Mouse (Mus musculus) heart, embryonic 12.5 days (tissue): ENCODE data around the gene Timm10b. TPM values are rescaled to one million over a fixed set of nuclear protein-coding genes. Genes with fewer than 3 reads are reported as not detected.
A peak's percentile ranks its signal among the peaks of the same experiment; 100 is the strongest.

Experiments used
- ATAC-seq: fragments of 200-750 bp; cut with Nextera tagmentation; 2 replicates; pipeline ENCODE4 v1.8.0; 2017; ENCODE audit warnings: moderate TSS enrichment, moderate library complexity; ENCODE audit not compliant: insufficient number of reproducible peaks, low FRiP score
- H3K27ac ChIP-seq: fragments of 300-500 bp; sonication (generic); 2 replicates; pipeline ENCODE4 v1.5.1; 2016; ENCODE audit warnings: mild to moderate bottlenecking, moderate library complexity; ENCODE audit not compliant: poor library complexity, severe bottlenecking
- H3K27me3 ChIP-seq: fragments of 300-500 bp; sonication (generic); replicated peaks from 2 replicates; pipeline ENCODE4 v1.6.1; 2016; ENCODE audit warnings: mild to moderate bottlenecking, moderate library complexity
- H3K36me3 ChIP-seq: fragments of 300-500 bp; sonication (generic); 2 replicates; pipeline ENCODE4 v1.6.1; 2016; ENCODE audit warnings: mild to moderate bottlenecking, moderate library complexity
- H3K4me1 ChIP-seq: fragments of 300-500 bp; sonication (generic); replicated peaks from 2 replicates; pipeline ENCODE4 v1.6.1; 2016; ENCODE audit warnings: mild to moderate bottlenecking
- H3K4me2 ChIP-seq: fragments of 300-500 bp; sonication (generic); 2 replicates; pipeline ENCODE4 v1.6.1; 2016; ENCODE audit warnings: mild to moderate bottlenecking, moderate library complexity
- H3K4me3 ChIP-seq: fragments of 300-500 bp; sonication (generic); 2 replicates; pipeline ENCODE4 v1.5.1; 2016; ENCODE audit warnings: mild to moderate bottlenecking
- H3K9ac ChIP-seq: fragments of 300-500 bp; sonication (generic); 2 replicates; pipeline ENCODE4 v1.6.1; 2016; ENCODE audit warnings: mild to moderate bottlenecking, moderate library complexity
- H3K9me3 ChIP-seq: fragments of 300-500 bp; sonication (generic); replicated peaks from 2 replicates; pipeline ENCODE4 v1.6.1; 2016; ENCODE audit warnings: mild to moderate bottlenecking, moderate library complexity
- WGBS: fragments of 180-500 bp; shearing (Covaris S2); methylation state at CpG from one replicate; pipeline ENCODE4 v1.1.7; 2016; 5-methylcytosine and 5-hydroxymethylcytosine counted together
- polyA plus RNA-seq: library from polyadenylated mRNA; unstranded; fragments of >200 nt; fragmentation: Nextera tagmentation; extraction: Ambion mirVana; gene quantifications from 2 replicates; pipeline ENCODE4 v1.2.1, GENCODE M21; 2016

The Timm10b gene
- polyA plus RNA-seq, 1 experiment from 2014 or later = 155 TPM

DNA sequence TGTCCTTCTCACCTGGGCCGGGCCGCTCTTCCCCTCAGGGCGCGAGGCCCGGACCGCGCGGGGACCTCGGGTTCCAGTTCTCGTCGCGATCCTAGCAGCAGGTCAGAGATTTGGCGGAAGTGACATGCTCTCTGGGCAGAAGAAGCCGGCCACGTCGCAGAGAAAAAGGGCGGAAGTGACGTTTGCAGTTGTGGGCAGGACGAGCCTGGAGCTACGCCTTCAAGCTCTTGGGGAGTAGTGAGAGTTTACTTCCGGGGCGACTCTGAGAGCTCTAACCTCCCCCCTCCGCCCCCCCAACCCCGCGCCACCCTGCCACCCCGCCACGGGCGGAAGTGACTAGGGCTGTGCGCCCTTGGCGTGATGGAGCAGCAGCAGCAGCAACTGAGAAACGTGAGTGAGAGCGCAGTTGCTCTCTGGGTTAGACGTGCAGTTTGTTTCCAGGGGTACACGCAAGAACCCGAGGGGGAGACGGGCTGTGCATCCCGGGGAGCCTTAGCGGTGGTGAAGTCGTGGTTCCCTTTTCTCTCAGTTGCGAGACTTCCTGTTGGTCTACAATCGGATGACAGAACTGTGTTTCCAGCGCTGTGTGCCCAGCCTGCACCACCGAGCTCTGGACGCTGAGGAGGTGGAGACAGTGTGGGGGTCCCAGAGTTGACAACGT lies 507 bp downstream of the Timm10b start, which contains the start of the genes Arfip2 and Gm45799:
Arfip2 (minus strand) TSS at position 184 of the 661 bp plus-strand sequence.
Gm45799 (plus strand) TSS at position 320 of the 661 bp plus-strand sequence.
- Histone ChIP-seq H3K4me3 (peak within 1 kb of the TSS; percentile 74), H3K4me1 (peaks cover 28% of the 10 kb centered on the region), H3K36me3 (peaks cover 49% of the 10 kb centered on the region), H3K27ac (peak within 1 kb of the TSS; percentile 82), H3K27me3 (no peaks in the 10 kb centered on the region), H3K4me2 (peak within 1 kb of the TSS; percentile 96), H3K9ac (peak within 1 kb of the TSS; percentile 93), H3K9me3 (no peaks in the 10 kb centered on the region)
- peak; percentile 96 for ATAC-seq
- whole genome bisulfite sequencing = 0% methylated on average over 45 of the region's 45 CpGs

DNA sequence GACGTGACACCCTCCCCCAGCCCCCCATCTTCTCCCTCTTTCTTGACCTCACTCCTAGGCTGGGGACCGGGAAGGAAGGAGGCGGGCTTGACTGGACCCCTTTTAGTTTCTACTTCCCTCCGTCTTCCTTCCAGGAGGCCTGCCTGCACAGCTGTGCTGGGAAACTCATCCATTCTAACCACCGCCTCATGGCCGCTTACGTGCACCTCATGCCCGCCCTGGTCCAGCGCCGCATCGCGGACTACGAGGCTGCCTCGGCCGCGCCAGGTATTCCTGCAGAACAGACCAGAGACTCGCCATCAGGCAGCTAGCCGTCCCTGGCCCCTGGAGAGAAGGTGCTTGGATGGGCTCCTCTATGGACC lies 1.0 kb downstream of the Timm10b start:
- H3K27me3 ChIP-seq = no peaks in the 10 kb centered on the region

DNA sequence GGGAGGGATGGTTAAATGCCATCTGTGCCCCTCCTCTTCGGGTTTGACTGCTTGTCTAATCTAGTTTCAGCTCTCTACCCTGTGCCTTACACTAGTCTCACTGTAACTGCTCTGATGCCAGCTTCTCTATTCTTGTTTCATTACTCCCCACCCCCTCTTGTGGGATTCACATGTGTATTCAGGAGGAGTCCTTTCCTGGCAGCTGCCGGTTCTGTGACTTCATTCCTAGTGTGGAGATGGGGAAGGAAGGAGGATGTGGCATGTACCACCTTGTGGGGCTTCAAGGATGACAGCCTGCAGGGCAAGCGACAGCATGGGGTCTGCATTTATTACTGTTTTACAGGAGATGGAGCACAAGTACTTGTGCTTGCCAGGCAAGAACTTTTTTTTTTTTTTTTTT lies 2.1 kb downstream of the Timm10b start:
- H3K9ac ChIP-seq = peak overlapping the region; percentile 90
- WGBS = 66% methylated on average over 3 of the region's 3 CpGs
- no peaks in the 10 kb centered on the region for H3K27me3 ChIP-seq
- no peak for ATAC-seq
- H3K9me3 ChIP-seq = no peaks in the 10 kb centered on the region
- no peak overlapping the region for H3K4me3 ChIP-seq
- H3K36me3 ChIP-seq = peaks cover 34% of the 10 kb centered on the region
- H3K27ac ChIP-seq = 0 out of 2 replicates have a peak overlapping the region, but pooled peaks have one; percentile 4
- H3K4me2 ChIP-seq = peak overlapping the region; percentile 96
- peaks cover 28% of the 10 kb centered on the region for H3K4me1 ChIP-seq

More for the DNA sequence above, 1.0 kb downstream of the Timm10b start:
- ATAC-seq = peak; percentile 20; the same call in 1 of the 2 replicates
- peaks cover 44% of the 10 kb centered on the region for H3K36me3 ChIP-seq
- H3K9me3 ChIP-seq = no peaks in the 10 kb centered on the region
- H3K4me3 ChIP-seq = peak overlapping the region; percentile 74
- H3K27ac ChIP-seq = peak overlapping the region; percentile 82
- peak overlapping the region; percentile 96 for H3K4me2 ChIP-seq
- H3K4me1 ChIP-seq = peaks cover 28% of the 10 kb centered on the region
- peak overlapping the region; percentile 90 for H3K9ac ChIP-seq
- WGBS = under 1% methylated on average over 18 of the region's 18 CpGs

GRCm38 (mm10) chr7:105650639-105651435 lies 11.0 kb downstream of the Timm10b start, which contains the start of gene Dnhd1:
Gene Dnhd1, plus strand, starts transcription at chr7:105650827.
- Histone ChIP-seq H3K9me3 (no peaks in the 10 kb centered on the region), H3K36me3 (peaks cover 4% of the 10 kb centered on the region; the same call in 1 of the 2 replicates), H3K27me3 (no peaks in the 10 kb centered on the region), H3K4me3 (peak within 1 kb of the TSS; percentile 47), H3K4me2 (peak within 1 kb of the TSS; percentile 88), H3K27ac (no peak within 1 kb of the TSS), H3K9ac (peak within 1 kb of the TSS; percentile 63), H3K4me1 (no peaks in the 10 kb centered on the region; the same call in 1 of the 2 replicates)
- peak; percentile 92 for ATAC-seq
- 3% methylated on average over 17 of the region's 17 CpGs for WGBS

- Histone ChIP-seq H3K4me3 (no peak overlapping the region), H3K27ac (no peak overlapping the region), H3K4me2 (peak overlapping the region; percentile 48), H3K4me1 (no peaks in the 10 kb centered on the region), H3K27me3 (no peaks in the 10 kb centered on the region; the same call in 1 of the 2 replicates), H3K9ac (no peak overlapping the region), H3K36me3 (no peaks in the 10 kb centered on the region), H3K9me3 (no peaks in the 10 kb centered on the region)
- 13% methylated on average over 13 of the region's 13 CpGs for WGBS
- no peak for ATAC-seq
Observed at GRCm38 (mm10) chr7:105685541-105686197, 45.8 kb downstream of the Timm10b start.

GRCm38 (mm10) chr7:105690875-105691274 lies 51.0 kb downstream of the Timm10b start:
- no peak overlapping the region for H3K9ac ChIP-seq
- H3K9me3 ChIP-seq = no peaks in the 10 kb centered on the region
- no peaks in the 10 kb centered on the region for H3K4me1 ChIP-seq
- no peaks in the 10 kb centered on the region for H3K36me3 ChIP-seq
- no peak for ATAC-seq
- H3K4me2 ChIP-seq = no peak overlapping the region
- WGBS = 68% methylated on average over 1 of the region's 1 CpGs
- H3K27ac ChIP-seq = no peak overlapping the region
- H3K27me3 ChIP-seq = no peaks in the 10 kb centered on the region; the same call in 1 of the 2 replicates
- H3K4me3 ChIP-seq = no peak overlapping the region

Other genes with a start within 250 kb of the Timm10b start
- 34.0 and 36.2 TPM in 2 replicates for gene Fam160a2, start 240.0 kb upstream of the Timm10b start, polyA plus RNA-seq
- not detected in 2 replicates for gene Cnga4, start 235.5 kb upstream of the Timm10b start, polyA plus RNA-seq
- gene Cckbr, start 214.3 kb upstream of the Timm10b start, polyA plus RNA-seq = not detected in 2 replicates
- gene Cavin3, start 157.8 kb upstream of the Timm10b start, polyA plus RNA-seq = 68.1 and 72.6 TPM in 2 replicates
- 52.4 and 54.6 TPM in 2 replicates for gene Smpd1, start 85.7 kb upstream of the Timm10b start, polyA plus RNA-seq
- gene Apbb1, start 58.4 kb upstream of the Timm10b start, polyA plus RNA-seq = 48.8 and 52.9 TPM in 2 replicates
- gene Hpx, start 39.9 kb upstream of the Timm10b start, polyA plus RNA-seq = 0.33 and 1.9 TPM in 2 replicates
- gene Trim3, start 6.5 kb upstream of the Timm10b start, polyA plus RNA-seq = 27.9 and 30.7 TPM in 2 replicates
- gene Arfip2, start 360 bp downstream of the Timm10b start, polyA plus RNA-seq = 45.5 and 45.6 TPM in 2 replicates
- gene Gm45799, start 496 bp downstream of the Timm10b start, polyA plus RNA-seq = 14.1 and 14.8 TPM in 2 replicates
- gene Dnhd1, start 10.8 kb downstream of the Timm10b start, polyA plus RNA-seq = 0.41 and 0.52 TPM in 2 replicates
- gene Ilk, start 96.5 kb downstream of the Timm10b start, polyA plus RNA-seq = 384 and 391 TPM in 2 replicates
- 29.1 and 30.9 TPM in 2 replicates for gene Rrp8, start 97.3 kb downstream of the Timm10b start, polyA plus RNA-seq
- gene Taf10, start 104.3 kb downstream of the Timm10b start, polyA plus RNA-seq = 142 and 160 TPM in 2 replicates
- 87.7 and 97.8 TPM in 2 replicates for gene Tpp1, start 112.2 kb downstream of the Timm10b start, polyA plus RNA-seq
- 8.7 and 9.4 TPM in 2 replicates for gene Dchs1, start 147.6 kb downstream of the Timm10b start, polyA plus RNA-seq
- 232 TPM in 2 replicates for gene Mrpl17, start 171.0 kb downstream of the Timm10b start, polyA plus RNA-seq